Mouse (Mus musculus): ENCODE data around the gene Heatr4.

The Heatr4 gene

GRCm38 (mm10) chr12:83921535-83922381 lies 62.9 kb downstream of the Heatr4 start, which contains the start of gene Numb:
Gene Numb (minus strand): TSS chr12:83921934.
- peak; percentile 31; the same call in 1 of the 2 replicates for TF ChIP-seq GATA4 (IDR thresholded peaks at IDR 0.05; ENCODE audit: insufficient replicate concordance, low read length)

GRCm38 (mm10) chr12:83920721-83921441 lies 63.8 kb downstream of the Heatr4 start:
- TF ChIP-seq GATA4 (IDR thresholded peaks at IDR 0.05; ENCODE audit: insufficient replicate concordance, low read length): no peak

GRCm38 (mm10) chr12:83916884-83917283 lies 67.8 kb downstream of the Heatr4 start:
- TF ChIP-seq GATA4 (IDR thresholded peaks at IDR 0.05; ENCODE audit: insufficient replicate concordance, low read length): peak; percentile 67; the same call in 1 of the 2 replicates

DNA sequence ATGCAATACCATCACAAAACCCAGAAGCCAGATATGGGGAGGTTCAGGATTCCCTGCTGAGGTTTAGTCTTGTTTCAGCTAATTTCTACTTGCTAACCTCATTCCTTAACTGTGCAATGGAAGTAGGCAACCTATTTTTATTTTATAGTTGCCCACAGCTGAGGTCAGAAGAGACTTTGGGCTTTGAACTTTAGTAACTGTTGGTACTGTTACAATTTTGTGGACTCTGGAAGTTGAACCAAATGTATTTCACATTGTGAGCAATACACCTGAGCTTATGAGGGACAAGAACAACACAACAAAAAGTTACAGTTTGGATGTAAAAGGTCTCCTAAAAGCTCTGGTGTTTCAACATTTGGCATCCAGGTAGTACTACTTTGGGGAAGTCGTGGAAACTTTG lies 69.9 kb downstream of the Heatr4 start:
- no peak for TF ChIP-seq GATA4 (IDR thresholded peaks at IDR 0.05; ENCODE audit: insufficient replicate concordance, low read length)

GRCm38 (mm10) chr12:83914202-83914740 lies 70.4 kb downstream of the Heatr4 start:
- no peak for TF ChIP-seq GATA4 (IDR thresholded peaks at IDR 0.05; ENCODE audit: insufficient replicate concordance, low read length)

- no peak for TF ChIP-seq GATA4 (IDR thresholded peaks at IDR 0.05; ENCODE audit: insufficient replicate concordance, low read length)
These were observed 74.2 kb downstream of the Heatr4 start for GRCm38 (mm10) chr12:83910451-83910850.
